Comparison of ENCODE assay signal across 10 mouse cellular contexts in genomic region chr2:169928447-169929120, GRCm38 (mm10).
A peak's percentile ranks its signal among the peaks of the same experiment; 100 is the strongest.
DNase-seq lines count a peak whose midpoint lies in the region; ATAC-seq and TF ChIP-seq lines count a peak whose summit lies in the region.
"Had no signal": no experiment of that assay in that cellular context is flagged by ENCODE, and none has a peak within 500 bp of the region (broad histone marks: within the 10 kb centered on the region; RNA-seq: fewer than 3 reads in every experiment).

No protein-coding gene starts in this region.

- no peak for TF ChIP-seq EP300 in stomach, postnatal 0 days (optimal IDR thresholded peaks at IDR 0.05)

- H3K9me3 ChIP-seq in heart, embryonic 11.5 days (replicated peaks; ENCODE audit: control insufficient read depth, low read length), result no peaks in the 10 kb centered on the region
- H3K9me3 ChIP-seq in stomach, postnatal 0 days (ENCODE audit: control insufficient read depth, low read length), result no peaks in the 10 kb centered on the region
- H3K9me3 ChIP-seq: limb, embryonic 13.5 days had no signal

- H3K36me3 ChIP-seq in heart, embryonic 11.5 days (ENCODE audit: control insufficient read depth, insufficient read depth, low read length), result no peaks in the 10 kb centered on the region
- H3K36me3 ChIP-seq in stomach, postnatal 0 days (ENCODE audit: control insufficient read depth, insufficient read depth, low read length), result no peaks in the 10 kb centered on the region
- H3K36me3 ChIP-seq: G1E; limb, embryonic 13.5 days had no signal

- 76% methylated on average over 14 of the region's 14 CpGs for WGBS in heart, embryonic 11.5 days (ENCODE audit: insufficient replicate concordance)
- 20% methylated on average over 14 of the region's 14 CpGs for WGBS in large intestine, adult 2 months
- 44% methylated on average over 14 of the region's 14 CpGs for WGBS in stomach, postnatal 0 days

- H3K4me2 ChIP-seq in heart, embryonic 11.5 days, result no peak overlapping the region
- no peak overlapping the region for H3K4me2 ChIP-seq in stomach, postnatal 0 days (replicated peaks; ENCODE audit: low read depth)

- no peak overlapping the region for H3K9ac ChIP-seq in heart, embryonic 11.5 days (ENCODE audit: low read depth, low read length)
- H3K9ac ChIP-seq in stomach, postnatal 0 days (ENCODE audit: low read length), result no peak overlapping the region

- H3K4me1 ChIP-seq in heart, embryonic 11.5 days (ENCODE audit: control insufficient read depth, insufficient read depth, low read length), result no peaks in the 10 kb centered on the region
- H3K4me1 ChIP-seq in stomach, postnatal 0 days (replicated peaks; ENCODE audit: control insufficient read depth, insufficient read depth), result no peaks in the 10 kb centered on the region

- no peak overlapping the region for H3K4me3 ChIP-seq in heart, embryonic 11.5 days (ENCODE audit: low read depth, low read length)
- no peak overlapping the region for H3K4me3 ChIP-seq in stomach, postnatal 0 days (ENCODE audit: low read depth, low read length)

- no peaks in the 10 kb centered on the region for H3K27me3 ChIP-seq in heart, embryonic 11.5 days (ENCODE audit: control insufficient read depth, insufficient read depth, low read length)
- H3K27me3 ChIP-seq in stomach, postnatal 0 days (ENCODE audit: control insufficient read depth, insufficient read depth, low read length), result no peaks in the 10 kb centered on the region
- H3K27me3 ChIP-seq: limb, embryonic 13.5 days had no signal

- TF ChIP-seq CTCF in stomach, postnatal 0 days (IDR thresholded peaks at IDR 0.05; ENCODE audit: low read depth), result no peak

- no peak overlapping the region for H3K27ac ChIP-seq in heart, embryonic 11.5 days (ENCODE audit: low read depth, low read length)
- no peak overlapping the region for H3K27ac ChIP-seq in stomach, postnatal 0 days (replicated peaks)
- H3K27ac ChIP-seq: limb, embryonic 13.5 days had no signal

- ATAC-seq in heart, embryonic 11.5 days (replicated peaks; ENCODE audit: insufficient number of reproducible peaks, low FRiP score, low TSS enrichment), result no peak
- ATAC-seq in stomach, postnatal 0 days (ENCODE audit: low FRiP score, low TSS enrichment), result peak; percentile 47; the same call in 1 of the 2 replicates

- peak; percentile 37 for DNase-seq in heart, postnatal 4 days
- DNase-seq in testis, postnatal 10 days (ENCODE audit: low spot score), result peak; percentile 65
- DNase-seq in testis, postnatal 14 days (ENCODE audit: low spot score), result no peak
- peak; percentile 37 for DNase-seq in large intestine, adult 2 months (ENCODE audit: low read depth, low spot score)
- DNase-seq in stomach, postnatal 0 days (ENCODE audit: low spot score), result peak; percentile 57
- DNase-seq in thymus, postnatal 25 days, result no peak
- no peak for DNase-seq in cerebellum, postnatal 36 days

Comparison
In these comparisons a context has a peak if more than half of its experiments do, and no peak if none do; other contexts are left out.
1. DNase-seq: peak in heart, postnatal 4 days (single experiment), testis, postnatal 10 days (single experiment), large intestine, adult 2 months (single experiment) and stomach, postnatal 0 days (single experiment); none in testis, postnatal 14 days (single experiment), thymus, postnatal 25 days (single experiment) and cerebellum, postnatal 36 days (0 of 2).